In the genomic region with DNA sequence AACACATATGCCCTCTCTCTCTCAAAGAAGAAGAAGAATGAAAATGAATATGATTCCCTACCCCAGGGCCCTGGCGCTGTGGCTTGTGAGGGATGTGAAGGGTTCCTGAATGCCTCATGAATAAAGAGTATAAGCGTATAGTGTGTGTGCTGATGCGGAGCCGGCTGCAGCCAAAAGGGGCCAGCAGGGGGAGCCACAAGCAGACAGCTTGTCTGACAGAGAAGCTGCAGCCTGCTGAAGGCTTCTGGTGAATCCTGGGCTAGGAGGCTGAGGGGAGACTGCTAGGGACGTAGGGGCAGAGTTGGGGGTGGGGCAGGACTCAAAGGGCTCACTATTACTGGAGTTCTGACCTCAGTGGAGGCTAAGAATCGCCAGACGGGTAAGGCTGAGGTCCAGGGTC, we compare ENCODE assay signal across 13 mouse cellular contexts. TPM values are rescaled to one million over a fixed set of nuclear protein-coding genes. Genes with fewer than 3 reads are reported as not detected.
DNase-seq lines count a peak whose midpoint lies in the region; ATAC-seq and TF ChIP-seq lines count a peak whose summit lies in the region.
"Had no signal": no experiment of that assay in that cellular context is flagged by ENCODE, and none has a peak within 500 bp of the region (broad histone marks: within the 10 kb centered on the region; RNA-seq: fewer than 3 reads in every experiment).

No protein-coding gene starts in this region.

- 73% methylated on average over 7 of the region's 7 CpGs for WGBS in liver, embryonic 12.5 days (ENCODE audit: insufficient replicate concordance)
- 81% methylated on average over 7 of the region's 7 CpGs for whole genome bisulfite sequencing in forebrain, embryonic 15.5 days
- WGBS in forebrain, embryonic 12.5 days = 81% methylated on average over 7 of the region's 7 CpGs

- peak; percentile 21 to 45 for DNase-seq in cerebellum, postnatal 4 days (ENCODE audit: low spot score in 2 of 2)
- DNase-seq in cerebellum, adult 11-12 months = no peak
- peak; percentile 56 for DNase-seq in liver
- peak; percentile 35 for DNase-seq in lung, postnatal 36 days
- DNase-seq: gastrocnemius, postnatal 25 days had no signal

- H3K4me1 ChIP-seq in liver, embryonic 12.5 days = peaks cover 31% of the 10 kb centered on the region
- H3K4me1 ChIP-seq in E14TG2a.4 (replicated peaks; ENCODE audit: low read depth, low read length) = peaks cover 60% of the 10 kb centered on the region
- H3K4me1 ChIP-seq in forebrain, embryonic 15.5 days = peaks cover 18% of the 10 kb centered on the region
- H3K4me1 ChIP-seq in forebrain, embryonic 12.5 days = peaks cover 14% of the 10 kb centered on the region

- H3K9me3 ChIP-seq in liver, embryonic 12.5 days (replicated peaks) = no peaks in the 10 kb centered on the region
- H3K9me3 ChIP-seq in E14TG2a.4 (ENCODE audit: low read length) = no peaks in the 10 kb centered on the region
- H3K9me3 ChIP-seq in forebrain, embryonic 15.5 days = no peaks in the 10 kb centered on the region
- no peaks in the 10 kb centered on the region for H3K9me3 ChIP-seq in forebrain, embryonic 12.5 days
- H3K9me3 ChIP-seq: embryonic facial prominence, embryonic 15.5 days; G1E; hindbrain, embryonic 15.5 days; megakaryocyte, embryonic 14.5 days had no signal

- no peak overlapping the region for H3K9ac ChIP-seq in liver, embryonic 12.5 days
- H3K9ac ChIP-seq in forebrain, embryonic 15.5 days (replicated peaks) = no peak overlapping the region
- no peak overlapping the region for H3K9ac ChIP-seq in forebrain, embryonic 12.5 days
- H3K9ac ChIP-seq: embryonic facial prominence, embryonic 15.5 days; hindbrain, embryonic 15.5 days had no signal

- no peak overlapping the region for H3K27ac ChIP-seq in liver, embryonic 12.5 days
- H3K27ac ChIP-seq in forebrain, embryonic 15.5 days (replicated peaks) = no peak overlapping the region
- H3K27ac ChIP-seq in forebrain, embryonic 12.5 days = no peak overlapping the region
- H3K27ac ChIP-seq: embryonic facial prominence, embryonic 15.5 days; hindbrain, embryonic 15.5 days had no signal

- no peak for ATAC-seq in liver, embryonic 12.5 days
- ATAC-seq in forebrain, embryonic 15.5 days (replicated peaks) = no peak
- ATAC-seq in forebrain, embryonic 12.5 days (ENCODE audit: low FRiP score) = no peak

- peaks cover 6% of the 10 kb centered on the region for H3K36me3 ChIP-seq in liver, embryonic 12.5 days
- no peaks in the 10 kb centered on the region for H3K36me3 ChIP-seq in E14TG2a.4 (ENCODE audit: insufficient read depth, low read length)
- H3K36me3 ChIP-seq in forebrain, embryonic 15.5 days = no peaks in the 10 kb centered on the region
- H3K36me3 ChIP-seq in forebrain, embryonic 12.5 days (replicated peaks) = no peaks in the 10 kb centered on the region
- H3K36me3 ChIP-seq: embryonic facial prominence, embryonic 15.5 days; hindbrain, embryonic 15.5 days had no signal

- H3K4me2 ChIP-seq in liver, embryonic 12.5 days = no peak overlapping the region
- H3K4me2 ChIP-seq in forebrain, embryonic 15.5 days (replicated peaks) = no peak overlapping the region
- no peak overlapping the region for H3K4me2 ChIP-seq in forebrain, embryonic 12.5 days
- H3K4me2 ChIP-seq: embryonic facial prominence, embryonic 15.5 days; hindbrain, embryonic 15.5 days had no signal

- peaks cover 3% of the 10 kb centered on the region for H3K27me3 ChIP-seq in liver, embryonic 12.5 days (replicated peaks)
- H3K27me3 ChIP-seq in E14TG2a.4 (ENCODE audit: insufficient read depth, low read length) = peaks cover 1% of the 10 kb centered on the region
- H3K27me3 ChIP-seq in forebrain, embryonic 15.5 days = no peaks in the 10 kb centered on the region
- no peaks in the 10 kb centered on the region for H3K27me3 ChIP-seq in forebrain, embryonic 12.5 days
- H3K27me3 ChIP-seq: embryonic facial prominence, embryonic 15.5 days; hindbrain, embryonic 15.5 days; megakaryocyte, embryonic 14.5 days had no signal

- H3K4me3 ChIP-seq in liver, embryonic 12.5 days = no peak overlapping the region
- peak overlapping the region; percentile 63; the same call in 1 of the 2 replicates for H3K4me3 ChIP-seq in E14TG2a.4 (replicated peaks; ENCODE audit: low read length)
- no peak overlapping the region for H3K4me3 ChIP-seq in forebrain, embryonic 15.5 days
- no peak overlapping the region for H3K4me3 ChIP-seq in forebrain, embryonic 12.5 days (replicated peaks)
- H3K4me3 ChIP-seq: embryonic facial prominence, embryonic 15.5 days; hindbrain, embryonic 15.5 days; megakaryocyte, embryonic 14.5 days had no signal

- peak; percentile 86 for TF ChIP-seq CTCF in E14TG2a.4 (conservative IDR thresholded peaks at IDR 0.05; ENCODE audit: low read length)

RNA-seq across cellular contexts. Expression of gene Acox1, which starts 16.3 kb away (rescaled TPM):
- 15.3 and 19.7 TPM in 2 replicates for polyA plus RNA-seq in liver, embryonic 12.5 days (2016; fragmentation: Nextera tagmentation; extraction: Ambion mirVana)
- polyA plus RNA-seq in forebrain, embryonic 15.5 days (2015; fragmentation: Nextera tagmentation; extraction: Ambion mirVana) = 51.3 and 54.5 TPM in 2 replicates
- 36.0 and 36.8 TPM in 2 replicates for polyA plus RNA-seq in forebrain, embryonic 12.5 days (2016; fragmentation: Nextera tagmentation; extraction: Ambion mirVana)

RNA-seq across cellular contexts. Expression of gene Ten1, which starts 16.5 kb away (rescaled TPM):
- polyA plus RNA-seq in liver, embryonic 12.5 days (2016; fragmentation: Nextera tagmentation; extraction: Ambion mirVana) = 43.4 and 44.0 TPM in 2 replicates
- polyA plus RNA-seq in forebrain, embryonic 15.5 days (2015; fragmentation: Nextera tagmentation; extraction: Ambion mirVana) = 81.5 and 91.7 TPM in 2 replicates
- polyA plus RNA-seq in forebrain, embryonic 12.5 days (2016; fragmentation: Nextera tagmentation; extraction: Ambion mirVana) = 55.9 and 57.4 TPM in 2 replicates

RNA-seq across cellular contexts. Expression of gene Evpl, which starts 22.7 kb away (rescaled TPM):
- polyA plus RNA-seq in liver, embryonic 12.5 days (2016; fragmentation: Nextera tagmentation; extraction: Ambion mirVana) = 0.30 and 0.31 TPM in 2 replicates
- 0.19 and 0.33 TPM in 2 replicates for polyA plus RNA-seq in forebrain, embryonic 15.5 days (2015; fragmentation: Nextera tagmentation; extraction: Ambion mirVana)
- polyA plus RNA-seq in forebrain, embryonic 12.5 days (2016; fragmentation: Nextera tagmentation; extraction: Ambion mirVana) = 0.61 and 0.65 TPM in 2 replicates

RNA-seq across cellular contexts. Expression of gene Fbf1, which starts 47.2 kb away (rescaled TPM):
- 14.3 and 15.0 TPM in 2 replicates for polyA plus RNA-seq in liver, embryonic 12.5 days (2016; fragmentation: Nextera tagmentation; extraction: Ambion mirVana)
- 71.4 and 73.5 TPM in 2 replicates for polyA plus RNA-seq in forebrain, embryonic 15.5 days (2015; fragmentation: Nextera tagmentation; extraction: Ambion mirVana)
- 80.8 and 85.2 TPM in 2 replicates for polyA plus RNA-seq in forebrain, embryonic 12.5 days (2016; fragmentation: Nextera tagmentation; extraction: Ambion mirVana)

RNA-seq across cellular contexts. Expression of gene Srp68, which starts 58.8 kb away (rescaled TPM):
- polyA plus RNA-seq in liver, embryonic 12.5 days (2016; fragmentation: Nextera tagmentation; extraction: Ambion mirVana) = 66.4 and 66.8 TPM in 2 replicates
- polyA plus RNA-seq in forebrain, embryonic 15.5 days (2015; fragmentation: Nextera tagmentation; extraction: Ambion mirVana) = 68.9 and 71.5 TPM in 2 replicates
- polyA plus RNA-seq in forebrain, embryonic 12.5 days (2016; fragmentation: Nextera tagmentation; extraction: Ambion mirVana) = 84.8 and 86.5 TPM in 2 replicates
